Mouse (Mus musculus): ENCODE results near the gene Etfbkmt.
"Not testable (repeated sequence)": the region's sequence is repeated elsewhere in the genome, so short reads cannot be mapped to it uniquely, and the experiment has no call there.

The Etfbkmt gene

GRCm38 (mm10) chr6:149134391-149135150 lies 5.1 kb upstream of the Etfbkmt start:
- DNase-seq = no peak

- DNase-seq = no peak
These were observed 4.0 kb upstream of the Etfbkmt start for GRCm38 (mm10) chr6:149135631-149136030.

- no peak for DNase-seq
These were observed 1.7 kb upstream of the Etfbkmt start for GRCm38 (mm10) chr6:149137936-149138335.

GRCm38 (mm10) chr6:149139011-149139410 lies 638 bp upstream of the Etfbkmt start:
- no peak for DNase-seq

- DNase-seq = peak; percentile 74
These were observed 1.9 kb downstream of the Etfbkmt start for GRCm38 (mm10) chr6:149141393-149142173.

GRCm38 (mm10) chr6:149145143-149145542 lies 5.5 kb downstream of the Etfbkmt start:
- no peak for DNase-seq

GRCm38 (mm10) chr6:149148436-149149229 lies 9.0 kb downstream of the Etfbkmt start:
- DNase-seq = no peak

- DNase-seq = no peak
These were observed 12.5 kb downstream of the Etfbkmt start for GRCm38 (mm10) chr6:149152119-149152518.

- DNase-seq = no peak
These were observed 13.9 kb downstream of the Etfbkmt start for GRCm38 (mm10) chr6:149153473-149154115.

- no peak for DNase-seq
These were observed 14.7 kb downstream of the Etfbkmt start for GRCm38 (mm10) chr6:149154116-149155030.

GRCm38 (mm10) chr6:149155031-149155841 lies 15.6 kb downstream of the Etfbkmt start:
- DNase-seq = no peak

GRCm38 (mm10) chr6:149167038-149167437 lies 27.4 kb downstream of the Etfbkmt start:
- not testable (repeated sequence) for DNase-seq

GRCm38 (mm10) chr6:149167672-149168071 lies 28.0 kb downstream of the Etfbkmt start:
- no peak for DNase-seq

GRCm38 (mm10) chr6:149168436-149168835 lies 28.8 kb downstream of the Etfbkmt start:
- no peak for DNase-seq

GRCm38 (mm10) chr6:149169965-149170364 lies 30.3 kb downstream of the Etfbkmt start:
- DNase-seq = not testable (repeated sequence)

GRCm38 (mm10) chr6:149173831-149174625 lies 34.4 kb downstream of the Etfbkmt start:
- DNase-seq = no peak

- DNase-seq = no peak
These were observed 35.4 kb downstream of the Etfbkmt start for GRCm38 (mm10) chr6:149174932-149175570.

- DNase-seq = no peak
These were observed 39.4 kb downstream of the Etfbkmt start for GRCm38 (mm10) chr6:149179064-149179463.

GRCm38 (mm10) chr6:149184007-149184406 lies 44.4 kb downstream of the Etfbkmt start:
- no peak for DNase-seq
